Mouse (Mus musculus) splenic B cell, adult 2 months (primary cell): ENCODE measurements around the gene Mnd1.
A peak's percentile ranks its signal among the peaks of the same experiment; 100 is the strongest.

Experiments used
- DNase-seq: peaks from one replicate; pipeline ENCODE4 v3.0.0-alpha.2; 2011; ENCODE audit warnings: low read depth, low spot score
- H3K27me3 ChIP-seq: 2 replicates; pipeline ENCODE4 v1.6.1; 2012; ENCODE audit warnings: mild to moderate bottlenecking, low read length, moderate library complexity, mixed read lengths; ENCODE audit not compliant: control insufficient read depth, poor library complexity, insufficient read depth, severe bottlenecking
- H3K36me3 ChIP-seq: 2 replicates; pipeline ENCODE4 v1.6.1; 2012; ENCODE audit warnings: mild to moderate bottlenecking, low read length, moderate library complexity, mixed read lengths; ENCODE audit not compliant: control insufficient read depth, poor library complexity, insufficient read depth, severe bottlenecking

The Mnd1 gene

DNA sequence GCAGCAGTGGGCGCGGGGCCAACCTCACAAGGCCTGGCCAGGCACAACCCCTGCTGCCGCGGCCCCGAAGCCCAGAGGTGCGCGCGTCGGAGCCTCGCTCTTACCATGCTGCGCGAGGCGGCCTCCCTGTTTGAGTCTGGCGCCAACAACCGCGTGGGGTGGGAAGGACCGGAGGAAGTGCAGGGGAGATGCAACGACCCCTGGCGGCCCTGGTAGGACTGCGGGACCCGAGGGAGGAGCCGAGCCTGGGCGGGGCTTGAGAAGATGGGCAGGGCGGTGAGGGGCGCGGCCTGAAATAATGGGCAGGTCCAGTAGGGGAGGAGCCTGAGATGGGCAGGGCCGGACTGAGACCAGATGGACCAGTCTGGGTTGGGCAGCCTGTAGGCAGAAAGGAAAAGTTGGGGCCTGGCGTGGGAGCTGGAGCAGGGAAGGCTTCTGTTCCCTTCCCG lies at the start of gene Mnd1:
Mnd1 (minus strand) TSS at position 229 of the 449 bp plus-strand sequence.
- Histone ChIP-seq H3K36me3 (no peaks in the 10 kb centered on the region), H3K27me3 (no peaks in the 10 kb centered on the region)
- peak; percentile 97 for DNase-seq

DNA sequence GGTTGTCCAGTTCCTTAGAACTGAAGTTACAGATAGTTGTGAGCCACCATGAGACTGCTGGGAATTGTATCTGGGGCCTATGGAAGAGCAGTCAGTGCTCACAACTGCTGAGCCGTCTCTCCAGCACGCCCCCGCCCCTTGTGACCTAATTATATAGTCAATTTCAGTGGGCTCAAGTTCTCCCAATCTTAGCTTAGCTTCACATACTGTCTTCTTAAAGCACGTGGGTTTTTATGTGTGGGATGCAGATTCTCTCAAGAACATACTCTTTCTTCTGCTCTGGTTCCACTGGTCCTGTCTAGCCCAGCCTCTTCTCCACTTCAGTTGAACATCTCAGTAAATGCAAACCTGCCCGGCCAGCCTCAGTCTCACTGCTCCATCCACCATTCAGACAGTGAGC lies 49.1 kb upstream of the Mnd1 start:
- no peak for DNase-seq
- Histone ChIP-seq H3K36me3 (no peaks in the 10 kb centered on the region), H3K27me3 (no peaks in the 10 kb centered on the region)

DNA sequence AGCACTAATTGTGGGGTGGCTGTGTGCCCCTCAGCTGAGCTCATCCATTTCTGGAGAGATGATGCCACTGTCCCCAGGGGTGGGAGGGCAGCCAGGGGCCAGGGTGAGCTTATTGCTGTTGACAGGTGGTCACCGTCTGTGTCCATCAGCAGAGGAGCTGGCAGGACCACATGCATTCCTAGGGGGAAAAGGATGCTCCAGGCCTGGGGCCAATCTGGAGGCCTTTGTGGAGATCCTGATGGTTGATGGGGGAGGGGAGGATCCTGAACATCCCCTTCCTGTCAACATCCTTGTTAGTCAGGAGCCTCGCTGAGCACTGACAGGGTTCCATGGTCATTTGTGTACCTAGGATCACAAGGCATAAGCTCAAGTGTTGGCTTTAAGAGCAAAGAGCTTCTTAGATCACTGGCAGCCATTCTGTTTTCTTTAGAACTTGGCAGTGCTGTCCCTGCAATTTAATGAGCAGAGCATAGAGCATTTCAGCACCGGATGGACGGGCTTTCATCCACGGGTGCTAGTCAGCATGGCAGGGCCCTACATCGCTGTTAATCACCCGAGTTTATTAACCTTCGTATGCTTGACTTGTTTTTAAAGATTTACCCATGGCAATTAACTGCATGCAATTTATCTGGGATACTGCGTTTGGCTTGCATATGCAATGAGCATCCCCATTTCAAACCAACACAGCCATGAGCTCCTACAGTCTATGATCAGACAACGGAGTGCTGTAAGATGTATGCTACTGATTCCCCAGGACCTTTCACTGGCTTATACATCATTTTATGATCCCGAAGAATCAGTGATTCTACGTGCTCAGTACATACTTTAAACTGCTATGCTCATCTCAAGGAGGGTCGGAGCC lies 45.2 kb upstream of the Mnd1 start:
- H3K27me3 ChIP-seq = no peaks in the 10 kb centered on the region
- H3K36me3 ChIP-seq = no peaks in the 10 kb centered on the region
- no peak for DNase-seq

DNA sequence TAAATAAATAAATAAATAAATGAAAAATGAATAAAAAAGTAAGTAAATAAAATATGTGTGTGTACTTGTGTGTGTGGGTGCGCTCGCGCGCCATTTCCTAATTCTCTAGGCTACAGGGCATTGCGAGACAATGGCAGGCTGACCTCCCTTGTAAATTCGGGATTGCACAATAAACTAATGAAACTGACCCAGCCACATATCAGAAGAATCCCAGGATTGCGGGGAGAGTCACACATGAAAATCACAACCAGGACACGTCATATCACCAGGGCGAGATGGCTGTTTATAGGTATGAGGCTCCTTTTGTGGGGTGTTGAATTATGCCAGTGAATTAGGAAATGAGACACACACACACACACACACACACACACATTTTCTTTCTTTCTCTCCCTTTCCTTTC lies 43.9 kb upstream of the Mnd1 start:
- no peaks in the 10 kb centered on the region for H3K27me3 ChIP-seq
- no peak for DNase-seq
- H3K36me3 ChIP-seq = no peaks in the 10 kb centered on the region

DNA sequence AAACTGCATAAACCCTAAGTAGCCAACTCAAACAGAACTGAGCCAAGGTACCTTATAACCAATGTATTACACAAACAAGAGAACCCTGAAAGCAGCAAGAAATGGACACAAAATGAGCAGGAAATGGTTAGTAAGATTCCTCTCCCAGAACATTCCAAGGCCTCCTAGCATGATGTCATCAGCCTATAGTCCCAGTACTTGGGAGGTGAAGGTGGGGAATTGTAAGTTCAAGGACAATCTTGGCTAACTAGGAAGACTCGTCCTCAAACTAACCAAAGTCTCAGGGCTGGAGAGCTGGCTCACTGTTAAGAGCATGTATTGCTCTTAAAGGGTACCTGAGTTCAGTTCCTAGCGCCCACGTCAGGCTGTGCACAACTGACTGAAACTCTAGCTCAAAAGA lies 42.6 kb upstream of the Mnd1 start:
- no peak for DNase-seq
- H3K36me3 ChIP-seq = no peaks in the 10 kb centered on the region
- no peaks in the 10 kb centered on the region for H3K27me3 ChIP-seq

DNA sequence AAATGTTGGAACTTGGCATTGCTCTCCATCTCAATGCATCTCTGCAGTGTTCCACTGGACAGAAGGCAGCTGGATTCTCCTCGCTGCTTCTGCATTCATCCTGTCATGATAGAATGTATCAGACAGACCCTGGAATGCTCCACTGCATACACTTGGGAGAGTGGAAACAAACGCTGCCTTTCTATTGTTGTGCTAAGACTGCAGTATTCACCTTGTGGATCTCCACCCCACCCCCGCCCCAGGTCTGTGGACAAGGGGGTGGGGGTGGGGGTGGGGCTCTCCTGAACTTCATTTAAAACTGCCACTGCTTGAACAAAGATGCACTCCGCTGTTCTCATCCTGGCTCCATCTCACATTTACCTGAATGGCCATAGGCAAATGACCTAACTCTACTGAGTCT lies 38.3 kb upstream of the Mnd1 start:
- Histone ChIP-seq H3K27me3 (no peaks in the 10 kb centered on the region), H3K36me3 (no peaks in the 10 kb centered on the region)
- no peak for DNase-seq

DNA sequence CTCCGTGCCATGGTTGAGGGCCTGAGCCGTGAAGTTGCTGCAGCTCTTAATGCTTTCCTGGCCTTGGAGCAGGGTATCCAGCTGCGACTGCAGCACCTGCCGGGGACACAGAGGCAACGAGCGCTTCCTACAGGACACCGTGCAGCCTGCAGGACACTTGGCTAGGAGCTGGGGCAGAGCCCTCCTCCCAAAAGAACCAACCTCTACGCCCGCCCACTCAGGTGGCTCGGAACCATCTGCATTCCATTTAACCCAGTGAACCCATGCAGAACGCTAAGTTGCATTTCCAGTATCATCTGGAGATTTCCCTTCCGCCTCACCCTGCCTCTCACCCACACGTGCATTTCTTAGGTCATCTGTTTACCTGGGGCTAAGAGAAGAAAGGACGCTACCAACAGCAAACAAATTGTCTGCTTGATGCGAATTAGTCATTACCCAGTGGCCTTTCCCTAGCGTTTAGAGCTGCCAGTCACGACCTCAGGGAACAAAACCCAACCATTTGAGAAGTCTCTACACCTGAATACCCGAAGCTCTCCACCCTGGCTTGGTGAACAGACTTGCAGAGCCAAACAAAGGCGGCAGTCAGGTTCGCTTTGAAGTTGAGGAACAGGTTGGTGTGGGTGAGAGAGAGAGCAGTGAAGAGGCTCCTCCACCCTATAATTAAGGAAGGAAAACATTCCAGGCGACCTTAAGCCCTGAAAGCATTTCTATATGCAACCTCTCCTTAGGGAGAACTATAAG lies 35.7 kb upstream of the Mnd1 start:
- no peak for DNase-seq
- no peaks in the 10 kb centered on the region for H3K36me3 ChIP-seq
- H3K27me3 ChIP-seq = no peaks in the 10 kb centered on the region

DNA sequence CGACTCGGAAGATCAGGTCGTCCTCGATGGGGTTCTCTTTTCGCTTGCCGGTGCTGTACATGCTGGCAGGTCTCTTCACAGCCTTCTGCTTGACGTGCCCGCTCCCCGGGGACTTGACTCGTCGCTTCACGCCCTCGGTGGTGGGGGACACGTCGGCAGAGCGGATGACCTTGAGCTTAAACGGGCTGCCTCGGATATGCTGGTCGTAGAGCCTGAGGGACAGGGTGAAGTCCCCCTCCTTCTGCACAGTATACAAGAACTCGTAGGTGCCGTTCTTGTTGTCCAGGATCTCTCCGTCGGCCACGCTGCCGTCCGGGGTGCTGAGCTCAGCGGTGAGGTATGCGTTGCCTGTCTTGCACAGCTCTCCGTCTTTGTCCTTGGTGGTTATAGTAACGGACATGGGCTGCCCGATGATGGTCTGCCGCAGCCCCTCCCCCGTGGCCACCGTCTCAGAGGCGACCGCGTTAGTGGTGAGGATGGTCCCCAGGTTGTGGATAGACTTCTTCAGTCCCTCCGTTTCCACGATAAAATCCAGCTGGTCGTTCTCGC lies 35.0 kb upstream of the Mnd1 start:
- no peaks in the 10 kb centered on the region for H3K36me3 ChIP-seq
- H3K27me3 ChIP-seq = no peaks in the 10 kb centered on the region
- peak; percentile 63 for DNase-seq

DNA sequence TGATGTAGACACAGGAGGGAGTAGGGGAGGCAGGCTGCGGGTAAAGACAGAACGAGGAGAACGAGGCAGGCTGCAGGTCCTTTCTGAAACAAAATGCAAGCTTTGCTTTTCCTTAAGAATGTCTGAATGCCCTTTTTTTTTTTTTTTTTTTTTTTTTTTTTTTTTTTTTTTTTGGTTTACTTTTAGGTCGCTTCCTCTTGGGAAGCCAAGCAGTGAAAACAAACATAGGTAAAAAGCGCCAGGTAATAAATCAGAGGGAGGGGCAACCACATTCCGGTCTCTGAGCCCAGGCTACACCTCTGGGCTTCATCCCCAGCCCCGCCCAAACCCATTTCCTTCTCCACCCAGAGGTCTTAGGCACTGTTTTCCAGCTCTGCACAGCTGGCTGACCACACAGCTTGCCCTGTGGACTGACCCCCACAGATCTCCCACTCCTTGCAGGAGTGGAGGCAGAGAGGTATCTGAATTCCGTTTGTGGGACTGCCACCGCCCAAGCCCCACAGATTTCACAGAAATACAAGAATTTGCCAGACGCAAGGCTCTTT lies 34.1 kb upstream of the Mnd1 start:
- DNase-seq = no peak
- no peaks in the 10 kb centered on the region for H3K27me3 ChIP-seq
- H3K36me3 ChIP-seq = no peaks in the 10 kb centered on the region

DNA sequence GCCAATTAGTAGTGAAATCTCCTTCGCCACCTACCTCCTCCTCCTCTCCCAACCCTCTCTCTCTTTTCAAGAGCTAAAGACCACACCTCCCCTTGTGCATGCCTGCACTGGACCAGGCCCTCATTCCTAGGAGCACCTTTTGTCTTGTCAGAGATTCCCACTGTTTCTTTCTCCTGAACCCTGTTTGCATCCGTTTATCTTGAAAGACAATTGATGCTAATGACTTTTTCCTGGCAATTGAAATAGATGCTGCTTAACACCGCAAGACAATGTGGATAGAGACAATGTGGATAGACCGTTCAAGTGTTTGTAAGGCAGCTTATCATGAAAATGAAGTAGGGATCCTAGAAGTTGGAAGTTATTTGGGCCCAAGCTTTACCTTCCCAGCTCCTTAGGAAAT lies 26.1 kb upstream of the Mnd1 start:
- H3K27me3 ChIP-seq = no peaks in the 10 kb centered on the region
- H3K36me3 ChIP-seq = no peaks in the 10 kb centered on the region
- DNase-seq = no peak

DNA sequence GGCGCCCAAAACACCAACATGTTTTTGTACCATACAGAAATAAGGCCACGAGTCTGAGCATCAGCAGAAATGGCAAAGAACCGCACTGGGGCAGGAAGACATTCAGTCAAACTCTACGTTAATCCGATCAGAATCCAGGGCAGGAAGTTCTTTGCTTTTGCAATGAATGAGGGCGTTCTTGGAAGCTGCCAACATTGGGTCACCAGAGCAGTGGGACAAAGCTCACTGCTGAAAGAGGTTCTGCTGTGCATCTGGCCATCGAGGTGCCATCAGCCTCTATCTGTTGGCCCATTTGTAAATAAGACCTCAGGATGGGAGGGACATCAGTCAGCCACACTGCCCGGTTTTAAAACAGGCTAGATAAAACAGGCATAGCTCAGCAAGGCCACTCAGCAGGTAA lies 25.5 kb upstream of the Mnd1 start:
- Histone ChIP-seq H3K27me3 (no peaks in the 10 kb centered on the region), H3K36me3 (no peaks in the 10 kb centered on the region)
- no peak for DNase-seq

DNA sequence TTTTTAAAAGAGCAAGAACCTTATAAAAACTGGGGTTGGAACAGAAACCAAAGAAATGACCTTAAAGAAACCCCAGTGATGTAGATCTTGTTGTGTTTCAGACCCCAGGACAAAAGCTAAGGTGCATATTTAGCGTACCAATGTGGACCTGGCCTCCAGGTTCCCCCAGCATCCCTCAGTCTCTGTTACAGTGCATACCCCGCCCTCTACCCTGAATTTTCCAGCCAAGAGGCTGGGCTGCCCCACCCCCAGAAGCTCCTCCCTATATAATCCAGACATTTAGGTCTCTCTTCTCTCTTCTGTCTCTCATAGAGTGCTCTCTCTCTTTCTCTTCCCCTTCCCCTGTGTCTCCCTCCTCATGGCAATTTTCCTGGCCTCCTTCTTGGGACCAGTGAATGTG lies 24.7 kb upstream of the Mnd1 start:
- no peak for DNase-seq
- no peaks in the 10 kb centered on the region for H3K36me3 ChIP-seq
- H3K27me3 ChIP-seq = no peaks in the 10 kb centered on the region

DNA sequence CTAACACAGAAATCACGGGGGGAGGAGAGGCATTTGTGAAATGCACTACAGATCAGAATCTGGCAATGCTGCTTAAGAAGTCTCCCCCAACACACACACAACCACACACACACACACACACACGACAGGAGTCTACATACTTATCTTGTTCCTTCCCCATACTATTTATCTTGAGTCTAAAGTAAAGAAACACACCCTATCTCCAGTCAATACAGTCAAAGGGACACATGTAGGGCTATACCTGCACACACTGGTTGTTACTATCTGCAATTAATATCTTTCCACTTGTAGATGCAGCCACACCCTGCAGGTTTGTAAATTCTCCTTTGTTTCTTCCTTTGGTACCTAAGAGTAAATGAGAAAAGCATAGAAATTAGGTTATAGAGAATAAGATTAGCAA lies 22.2 kb upstream of the Mnd1 start:
- no peak for DNase-seq
- H3K36me3 ChIP-seq = no peaks in the 10 kb centered on the region
- H3K27me3 ChIP-seq = no peaks in the 10 kb centered on the region

DNA sequence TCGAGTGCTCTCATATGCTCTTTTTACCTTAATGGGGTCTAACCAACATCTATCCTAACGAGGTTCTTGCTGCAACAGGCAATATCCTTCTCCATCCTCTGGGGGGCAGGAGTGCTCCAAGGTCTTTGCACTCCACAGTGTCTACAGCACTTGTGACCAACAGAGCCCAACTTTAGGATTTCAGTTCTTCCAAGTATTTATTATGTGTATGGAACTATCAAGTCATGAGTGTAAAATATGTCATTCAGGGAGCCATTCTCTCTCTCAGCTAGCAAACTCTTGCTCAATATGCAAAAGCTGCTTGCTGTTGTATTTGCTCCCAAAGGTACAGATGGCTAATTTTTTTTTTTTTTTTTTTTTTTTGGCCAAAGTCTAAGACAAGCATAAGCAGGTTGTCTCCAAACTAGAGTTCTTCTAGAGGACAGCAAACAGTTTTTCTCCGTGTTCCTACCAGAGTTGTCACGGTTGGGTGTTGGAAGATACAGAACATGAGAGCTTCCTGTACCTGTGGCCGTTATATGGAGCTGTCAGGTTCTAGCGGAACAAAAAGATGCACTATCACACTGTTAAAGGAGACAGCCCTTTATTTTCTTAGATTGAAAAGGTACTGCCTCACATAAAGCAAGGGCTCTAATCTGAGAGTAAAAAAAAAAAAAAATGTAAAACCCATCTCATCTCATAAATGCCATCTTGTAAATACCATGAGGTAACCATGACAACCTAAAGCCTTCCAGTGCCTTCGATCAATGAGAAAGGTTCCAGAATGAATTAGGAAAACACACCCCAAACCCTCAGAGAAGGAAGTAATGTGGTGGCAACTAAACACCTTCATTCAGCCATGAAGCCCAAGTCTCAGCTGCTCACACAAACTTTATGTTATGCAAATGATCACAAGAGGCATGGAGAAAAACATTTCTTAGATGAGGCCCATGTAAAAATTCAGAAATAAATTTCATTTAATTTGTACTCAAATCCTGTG lies 20.0 kb upstream of the Mnd1 start:
- Histone ChIP-seq H3K36me3 (no peaks in the 10 kb centered on the region), H3K27me3 (no peaks in the 10 kb centered on the region)
- DNase-seq = peak; percentile 80
